Mouse (Mus musculus) left cerebral cortex, adult 8-10 months (tissue): ENCODE results near the gene Txndc15. TPM values are rescaled to one million over a fixed set of nuclear protein-coding genes. Genes with fewer than 3 reads are reported as not detected.
"Not testable (repeated sequence)": the region's sequence is repeated elsewhere in the genome, so short reads cannot be mapped to it uniquely, and the experiment has no call there.

Experiments used
- DNase-seq, 2 experiments: peaks; one replicate each; pipeline ENCODE4 v3.0.0; 2022; ENCODE audit warnings: low spot score in 2 of 2
- total RNA-seq, 4 experiments: library from RNA; stranded (reverse); gene quantifications; 2 replicates each; pipeline ENCODE4 v1.2.4; 2022

The Txndc15 gene
- total RNA-seq: 10 to 100 TPM; 68.2 to 79.0 (median 74.8) TPM

GRCm38 (mm10) chr13:55714501-55715166 is at the start of gene Txndc15:
TSS of gene Txndc15 (plus strand) at chr13:55714650.
- DNase-seq: peak; percentile 77 to 88

GRCm38 (mm10) chr13:55668550-55668949 is 45.9 kb upstream of the Txndc15 start:
- DNase-seq: no peak

GRCm38 (mm10) chr13:55672711-55673110 is 41.7 kb upstream of the Txndc15 start:
- no peak for DNase-seq

- DNase-seq: no peak
These were observed 37.1 kb upstream of the Txndc15 start for GRCm38 (mm10) chr13:55677364-55677763.

- no peak for DNase-seq
These were observed 32.2 kb upstream of the Txndc15 start for GRCm38 (mm10) chr13:55682201-55682600.

- no peak for DNase-seq
These were observed 30.9 kb upstream of the Txndc15 start for GRCm38 (mm10) chr13:55683581-55683980.

- no peak for DNase-seq
These were observed 28.3 kb upstream of the Txndc15 start for GRCm38 (mm10) chr13:55686107-55686633.

GRCm38 (mm10) chr13:55687927-55688602 is 26.4 kb upstream of the Txndc15 start:
- DNase-seq: no peak

- DNase-seq: peak; percentile 82 to 86
These were observed 21.8 kb upstream of the Txndc15 start, which contains the start of gene B230219D22Rik for GRCm38 (mm10) chr13:55692535-55693242. TSS of gene B230219D22Rik (plus strand) at chr13:55693124.

- DNase-seq: peak in 1 of 2 experiments; percentile 27
These were observed 21.2 kb upstream of the Txndc15 start for GRCm38 (mm10) chr13:55693243-55693721.

GRCm38 (mm10) chr13:55694110-55694509 is 20.3 kb upstream of the Txndc15 start:
- no peak for DNase-seq

GRCm38 (mm10) chr13:55695989-55696388 is 18.5 kb upstream of the Txndc15 start:
- not testable (repeated sequence) for DNase-seq

- no peak for DNase-seq
These were observed 10.1 kb upstream of the Txndc15 start for GRCm38 (mm10) chr13:55704301-55704700.

- DNase-seq: no peak
These were observed 1.6 kb upstream of the Txndc15 start for GRCm38 (mm10) chr13:55712846-55713245.

- DNase-seq: no peak
These were observed 690 bp downstream of the Txndc15 start for GRCm38 (mm10) chr13:55715167-55715512.

- DNase-seq: no peak
These were observed 1.6 kb downstream of the Txndc15 start for GRCm38 (mm10) chr13:55715908-55716510.

GRCm38 (mm10) chr13:55721516-55721915 is 7.1 kb downstream of the Txndc15 start:
- no peak for DNase-seq

- DNase-seq: no peak
These were observed 7.5 kb downstream of the Txndc15 start for GRCm38 (mm10) chr13:55721995-55722394.

- no peak for DNase-seq
These were observed 12.2 kb downstream of the Txndc15 start for GRCm38 (mm10) chr13:55726598-55727119.

GRCm38 (mm10) chr13:55727120-55727838 is 12.8 kb downstream of the Txndc15 start, which contains the start of gene Pcbd2:
TSS of gene Pcbd2 (plus strand) at chr13:55727368.
- DNase-seq: peak; percentile 60 to 75
